Mouse (Mus musculus) ES-E14 (cell line): ENCODE measurements at regions not wholly inside any gene's neighbourhood (a gene's known extent, or its start where the extent isn't known, plus 50 kb on each side); places are given as distances from the start of the nearest gene placed in this dataset.

Source experiments
- CHD2 ChIP-seq: IDR thresholded peaks from 2 replicates; pipeline ENCODE4 v1.6.1; 2014; ENCODE audit warnings: mild to moderate bottlenecking, low read depth, low read length, inconsistent platforms
- HCFC1 ChIP-seq: IDR thresholded peaks from 2 replicates; pipeline ENCODE4 v1.6.1; 2012; ENCODE audit warnings: low read length, inconsistent platforms, borderline replicate concordance; ENCODE audit not compliant: insufficient read depth
- MAFK ChIP-seq: IDR thresholded peaks from 2 replicates; pipeline ENCODE4 v1.6.1; 2014; ENCODE audit warnings: mild to moderate bottlenecking, low read depth, low read length, inconsistent platforms; ENCODE audit not compliant: insufficient read depth
- ZC3H11A ChIP-seq: IDR thresholded peaks from 2 replicates; pipeline ENCODE4 v1.6.1; 2012; ENCODE audit warnings: low read depth, mild to moderate bottlenecking, inconsistent platforms, low read length, borderline replicate concordance
- ZNF384 ChIP-seq: IDR thresholded peaks from 2 replicates; pipeline ENCODE4 v1.6.1; 2012; ENCODE audit warnings: low read depth, low read length, inconsistent platforms

DNA sequence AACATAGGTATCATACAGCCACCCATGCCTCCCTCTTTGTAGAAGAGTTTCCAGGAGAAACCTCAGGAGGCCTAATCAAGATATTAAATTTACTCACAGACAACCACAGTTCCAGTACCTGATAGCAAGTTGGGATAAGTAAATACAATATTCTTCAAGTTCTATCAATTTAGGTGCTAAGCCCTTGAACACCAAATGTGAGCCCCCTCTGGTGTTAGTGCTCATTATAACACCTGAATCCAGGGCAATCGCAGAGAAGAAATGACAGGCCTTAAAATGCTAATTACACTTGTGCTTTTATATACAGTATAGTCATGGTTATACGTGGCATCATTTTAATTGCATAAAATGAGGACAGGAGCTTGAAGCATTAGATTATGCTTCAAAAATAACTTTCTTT lies 161.6 kb upstream of the Tusc1 start:
- TF ChIP-seq MAFK (no peak), HCFC1 (no peak), CHD2 (no peak), ZNF384 (no peak), ZC3H11A (no peak)
